Mouse (Mus musculus) retina, adult 2 months (tissue): ENCODE results near the gene Fndc5.
A peak's percentile ranks its signal among the peaks of the same experiment; 100 is the strongest.

Experiments used
- DNase-seq: peaks from one replicate; pipeline ENCODE4 v3.0.0-alpha.2; 2012; ENCODE audit warnings: low read depth, low spot score

Fndc5 gene

GRCm38 (mm10) chr4:129124652-129125146, 12.1 kb upstream of the Fndc5 start:
- DNase-seq: no peak

GRCm38 (mm10) chr4:129125736-129126451, 10.9 kb upstream of the Fndc5 start:
- no peak for DNase-seq

GRCm38 (mm10) chr4:129128582-129129338, 8.0 kb upstream of the Fndc5 start:
- no peak for DNase-seq

GRCm38 (mm10) chr4:129129387-129129786, 7.4 kb upstream of the Fndc5 start:
- DNase-seq: no peak

GRCm38 (mm10) chr4:129130149-129130548, 6.7 kb upstream of the Fndc5 start:
- no peak for DNase-seq

GRCm38 (mm10) chr4:129130755-129131303, 6.0 kb upstream of the Fndc5 start:
- DNase-seq: no peak

GRCm38 (mm10) chr4:129134799-129135585, 1.8 kb upstream of the Fndc5 start:
- DNase-seq: peak; percentile 61

GRCm38 (mm10) chr4:129135637-129136036, 1.2 kb upstream of the Fndc5 start:
- DNase-seq: no peak

- DNase-seq: no peak
Measured at GRCm38 (mm10) chr4:129136189-129136578, 615 bp upstream of the Fndc5 start.

- DNase-seq: no peak
Measured at GRCm38 (mm10) chr4:129137392-129138321, 858 bp downstream of the Fndc5 start.

GRCm38 (mm10) chr4:129139642-129140041, 2.8 kb downstream of the Fndc5 start:
- DNase-seq: no peak

- DNase-seq: no peak
Measured at GRCm38 (mm10) chr4:129140808-129141207, 4.0 kb downstream of the Fndc5 start.

- DNase-seq: no peak
Measured at GRCm38 (mm10) chr4:129141560-129142438, 5.0 kb downstream of the Fndc5 start.

GRCm38 (mm10) chr4:129142439-129143045, 5.7 kb downstream of the Fndc5 start:
- no peak for DNase-seq

GRCm38 (mm10) chr4:129143509-129143908, 6.7 kb downstream of the Fndc5 start:
- no peak for DNase-seq

GRCm38 (mm10) chr4:129144401-129145367, 7.9 kb downstream of the Fndc5 start:
- no peak for DNase-seq

- DNase-seq: no peak
Measured at GRCm38 (mm10) chr4:129145411-129145810, 8.6 kb downstream of the Fndc5 start.

GRCm38 (mm10) chr4:129145943-129146342, 9.1 kb downstream of the Fndc5 start:
- no peak for DNase-seq
